Mouse (Mus musculus) liver, postnatal 0 days (tissue): ENCODE measurements around the gene Dnaic2. TPM values are rescaled to one million over a fixed set of nuclear protein-coding genes. Genes with fewer than 3 reads are reported as not detected.

Source experiments
- ATAC-seq: fragments of 200-750 bp; cut with Nextera tagmentation; 2 replicates; pipeline ENCODE4 v1.8.0; 2017; ENCODE audit warnings: mild to moderate bottlenecking, moderate library complexity
- DNase-seq: peaks from one replicate; pipeline ENCODE4 v3.0.0-alpha.2; 2016
- H3K27ac ChIP-seq: fragments of 300-500 bp; sonication (generic); 2 replicates; pipeline ENCODE4 v1.5.1; 2014; ENCODE audit warnings: antibody characterized with exemption, moderate library complexity, mild to moderate bottlenecking, low read depth
- H3K27me3 ChIP-seq: fragments of 300-500 bp; sonication (generic); 2 replicates; pipeline ENCODE4 v1.6.1; 2014; ENCODE audit warnings: low read length, control low read depth, mixed read lengths; ENCODE audit not compliant: insufficient read depth
- H3K36me3 ChIP-seq: fragments of 300-500 bp; sonication (generic); replicated peaks from 2 replicates; pipeline ENCODE4 v1.6.1; 2014; ENCODE audit warnings: mild to moderate bottlenecking, control low read depth, low read length, moderate library complexity, mixed read lengths; ENCODE audit not compliant: insufficient read depth
- H3K4me1 ChIP-seq: fragments of 300-500 bp; sonication (generic); 2 replicates; pipeline ENCODE4 v1.6.1; 2014; ENCODE audit warnings: antibody characterized with exemption, mild to moderate bottlenecking, control low read depth; ENCODE audit not compliant: insufficient read depth
- H3K4me2 ChIP-seq: fragments of 300-500 bp; sonication (generic); 2 replicates; pipeline ENCODE4 v1.6.1; 2014; ENCODE audit warnings: low read depth, mild to moderate bottlenecking, low read length, moderate library complexity, mixed read lengths
- H3K4me3 ChIP-seq: fragments of 300-500 bp; sonication (generic); 2 replicates; pipeline ENCODE4 v1.5.1; 2014; ENCODE audit warnings: low read depth, low read length
- H3K9ac ChIP-seq: fragments of 300-500 bp; sonication (generic); replicated peaks from 2 replicates; pipeline ENCODE4 v1.6.1; 2014; ENCODE audit warnings: mild to moderate bottlenecking, moderate library complexity
- H3K9me3 ChIP-seq: fragments of 300-500 bp; sonication (generic); 2 replicates; pipeline ENCODE4 v1.6.1; 2016; ENCODE audit warnings: mild to moderate bottlenecking, control low read depth, low read length, mixed read lengths
- CTCF ChIP-seq: sonication (generic); IDR thresholded peaks from 2 replicates; pipeline ENCODE4 v1.5.1; 2016; ENCODE audit warnings: antibody characterized with exemption, low read depth
- EP300 ChIP-seq: IDR thresholded peaks from 2 replicates; pipeline ENCODE4 v1.6.1; 2016; ENCODE audit warnings: antibody characterized with exemption, low read depth, mild to moderate bottlenecking
- WGBS: fragments of 180-500 bp; shearing (Covaris S2); extraction: QIAGEN DNeasy Blood & Tissue Kit; methylation state at CpG from one replicate; pipeline ENCODE4 v1.1.7; 2014; ENCODE audit not compliant: insufficient replicate concordance; 5-methylcytosine and 5-hydroxymethylcytosine counted together
- polyA plus RNA-seq: library from polyadenylated mRNA; unstranded; fragments of >200 nt; fragmentation: Nextera tagmentation; extraction: Ambion mirVana; gene quantifications from 2 replicates; pipeline ENCODE4 v1.2.1, GENCODE M21; 2015

Gene Dnaic2
- 0.13 TPM in 1 of 2 replicates, not detected in the other for polyA plus RNA-seq

DNA sequence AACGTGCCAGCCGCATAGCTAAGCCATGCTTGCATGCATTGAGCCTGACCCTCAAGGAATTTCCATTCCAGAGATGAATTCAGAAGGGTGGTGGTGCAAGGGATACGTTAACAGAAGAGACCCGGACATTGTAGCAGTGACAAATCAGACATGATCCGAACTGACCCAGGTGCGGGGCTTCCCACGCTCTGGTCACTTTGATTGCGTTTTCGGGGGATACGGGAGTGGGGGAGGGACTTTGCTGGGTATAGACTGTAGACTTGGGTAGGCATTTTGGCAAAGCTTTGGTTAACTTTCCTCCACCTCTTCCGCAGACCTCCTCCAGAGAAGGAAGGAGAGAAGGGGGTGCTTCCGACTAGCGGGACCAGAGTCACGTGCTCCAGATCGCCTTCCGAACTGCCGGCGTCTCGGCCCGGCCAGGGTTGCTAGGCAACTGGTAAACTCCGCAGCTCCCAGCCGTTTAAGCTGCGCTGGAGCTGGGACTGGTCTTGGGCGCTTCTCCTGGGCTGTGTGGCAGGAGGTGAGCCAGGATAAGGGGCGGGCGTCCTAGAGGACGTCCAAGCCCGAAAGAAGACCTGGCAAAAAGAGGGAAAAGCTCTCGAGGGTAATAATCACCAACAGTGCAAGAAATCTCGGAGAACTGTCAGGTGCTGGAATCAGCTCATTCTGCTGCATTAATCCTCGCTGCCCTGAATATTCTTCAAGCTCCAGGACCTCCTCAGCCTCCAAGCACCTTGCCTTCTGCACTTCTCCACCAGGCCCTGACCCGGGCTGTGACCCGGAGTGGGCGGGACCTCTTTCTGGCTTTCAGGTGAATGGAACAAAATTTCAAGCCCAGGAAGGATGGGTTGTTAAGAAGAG, at the start of gene Dnaic2:
Gene Dnaic2 (plus strand): TSS at position 444 of the 861 bp plus-strand sequence.
- no peak for ATAC-seq
- Histone ChIP-seq H3K27ac (no peak within 1 kb of the TSS), H3K9ac (no peak within 1 kb of the TSS), H3K36me3 (no peaks in the 10 kb centered on the region), H3K4me1 (peaks cover 17% of the 10 kb centered on the region), H3K27me3 (no peaks in the 10 kb centered on the region), H3K4me2 (peak within 1 kb of the TSS; percentile 64), H3K9me3 (no peaks in the 10 kb centered on the region), H3K4me3 (peak within 1 kb of the TSS; percentile 29)
- TF ChIP-seq CTCF (no peak), EP300 (no peak)
- DNase-seq: peak; percentile 55
- WGBS: 13% methylated on average over 34 of the region's 34 CpGs

DNA sequence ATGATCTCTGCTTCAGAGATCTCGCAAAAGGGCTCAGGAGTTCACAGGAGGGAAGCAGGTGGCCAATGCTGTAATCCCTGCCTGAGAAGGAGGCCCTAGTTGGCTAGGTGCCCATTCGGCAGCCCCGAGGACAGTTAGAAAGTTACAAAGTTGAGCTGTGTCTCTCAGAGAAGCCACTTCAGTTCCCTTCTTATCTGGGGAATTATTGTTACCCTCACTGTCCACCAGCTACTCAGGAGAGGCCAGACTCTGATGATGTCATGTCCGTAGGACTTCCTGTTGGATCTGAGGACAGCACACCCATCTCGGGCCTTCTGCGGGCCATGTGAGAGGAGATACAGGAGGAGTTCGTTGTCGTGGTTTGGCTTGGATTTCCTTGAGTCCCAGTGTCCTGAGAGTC, 47.6 kb upstream of the Dnaic2 start:
- no peaks in the 10 kb centered on the region for H3K27me3 ChIP-seq
- no peak overlapping the region for H3K4me2 ChIP-seq
- no peak overlapping the region for H3K4me3 ChIP-seq
- no peaks in the 10 kb centered on the region for H3K9me3 ChIP-seq
- H3K9ac ChIP-seq: no peak overlapping the region
- ATAC-seq: no peak
- no peak for DNase-seq
- peak overlapping the region; percentile 41; the same call in 1 of the 2 replicates for H3K27ac ChIP-seq
- peaks cover 49% of the 10 kb centered on the region for H3K4me1 ChIP-seq
- TF ChIP-seq CTCF (no peak), EP300 (no peak)
- H3K36me3 ChIP-seq: no peaks in the 10 kb centered on the region
- WGBS: 33% methylated on average over 8 of the region's 8 CpGs

DNA sequence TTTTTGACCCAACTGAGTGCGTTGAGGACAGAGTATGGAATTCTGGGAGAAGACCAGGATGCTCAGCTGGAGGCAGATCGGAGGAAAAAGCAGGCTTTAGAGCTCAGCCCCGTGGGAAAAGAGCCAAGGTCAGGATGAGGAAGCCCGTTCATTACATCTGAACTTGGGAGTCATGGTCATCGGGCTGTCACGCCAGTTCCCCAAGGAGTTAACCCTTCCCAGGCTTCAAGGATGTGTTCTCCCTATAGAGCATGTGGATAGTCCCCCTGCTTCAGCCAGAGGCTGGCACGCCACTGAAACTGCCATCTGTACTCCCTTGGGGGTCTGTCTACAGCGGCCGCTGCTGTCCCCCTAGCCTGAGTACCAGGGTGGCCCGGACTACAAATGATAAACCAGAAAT, 46.9 kb upstream of the Dnaic2 start:
- H3K4me1 ChIP-seq: peaks cover 52% of the 10 kb centered on the region
- DNase-seq: no peak

DNA sequence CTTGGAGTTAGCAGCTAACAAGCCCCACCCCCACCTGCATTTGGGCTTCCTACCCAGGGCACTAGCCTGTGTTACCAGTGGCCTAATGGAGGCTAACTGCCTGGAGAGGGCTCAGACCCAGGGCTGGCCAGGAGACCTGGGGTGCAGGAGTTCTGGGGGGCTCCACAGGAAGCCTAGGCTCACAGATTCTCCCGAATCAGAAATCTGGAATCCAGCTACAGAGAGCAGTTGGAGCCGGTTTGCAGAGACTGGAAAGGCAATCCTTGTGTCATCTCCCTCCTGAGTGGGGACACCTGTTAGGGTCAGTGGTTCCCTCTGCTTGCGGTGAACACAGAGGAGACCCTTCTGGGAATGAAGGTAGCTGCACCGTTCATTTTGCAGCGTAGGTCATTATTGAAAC, 46.2 kb upstream of the Dnaic2 start:
- no peak for ATAC-seq

More for the DNA sequence above, 46.9 kb upstream of the Dnaic2 start:
- 61% methylated on average over 10 of the region's 10 CpGs for WGBS
- no peaks in the 10 kb centered on the region for H3K9me3 ChIP-seq
- no peak overlapping the region for H3K4me2 ChIP-seq
- H3K9ac ChIP-seq: no peak overlapping the region
- ATAC-seq: no peak
- H3K4me3 ChIP-seq: no peak overlapping the region
- no peak for TF ChIP-seq CTCF
- TF ChIP-seq EP300: no peak
- H3K27ac ChIP-seq: peak overlapping the region; percentile 41; the same call in 1 of the 2 replicates
- no peaks in the 10 kb centered on the region for H3K27me3 ChIP-seq
- no peaks in the 10 kb centered on the region for H3K36me3 ChIP-seq

DNA sequence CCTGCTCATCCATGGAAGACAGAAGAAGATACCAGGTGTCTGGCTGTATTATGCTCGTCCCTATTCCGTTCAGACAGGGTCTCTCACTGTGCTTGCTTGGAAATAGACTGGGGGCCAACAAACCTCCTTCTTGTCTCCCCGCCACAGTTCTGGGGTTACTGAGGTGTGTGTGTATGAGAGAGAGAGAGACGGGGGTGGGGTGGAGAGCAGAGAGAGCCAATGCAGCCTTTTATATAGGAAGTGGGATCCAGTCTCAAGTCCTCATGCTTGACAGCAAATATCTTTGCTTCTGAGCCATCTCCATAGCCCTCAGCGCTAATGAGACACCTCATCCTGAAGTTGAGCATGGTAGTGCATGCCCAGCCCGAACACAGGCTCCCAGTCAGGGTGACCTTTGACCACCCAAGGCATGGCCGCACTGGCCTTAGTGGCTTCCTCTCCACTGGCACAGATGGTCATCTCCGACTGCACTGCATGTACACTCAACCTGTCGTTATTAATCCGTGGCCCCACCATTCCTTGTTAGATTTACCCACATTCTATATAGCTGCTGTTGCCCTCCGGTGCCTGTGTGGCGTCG, 44.8 kb upstream of the Dnaic2 start:
- TF ChIP-seq EP300: no peak
- Histone ChIP-seq H3K36me3 (no peaks in the 10 kb centered on the region), H3K27me3 (no peaks in the 10 kb centered on the region), H3K4me3 (no peak overlapping the region), H3K4me1 (peaks cover 45% of the 10 kb centered on the region), H3K27ac (no peak overlapping the region), H3K9me3 (no peaks in the 10 kb centered on the region), H3K4me2 (no peak overlapping the region), H3K9ac (no peak overlapping the region)
- 81% methylated on average over 13 of the region's 13 CpGs for WGBS
- DNase-seq: no peak
- no peak for ATAC-seq

More for the DNA sequence above, 46.2 kb upstream of the Dnaic2 start:
- Histone ChIP-seq H3K27me3 (no peaks in the 10 kb centered on the region), H3K4me1 (peaks cover 54% of the 10 kb centered on the region), H3K36me3 (no peaks in the 10 kb centered on the region), H3K27ac (peak overlapping the region; percentile 18; the same call in 1 of the 2 replicates), H3K4me2 (no peak overlapping the region), H3K9ac (no peak overlapping the region), H3K9me3 (no peaks in the 10 kb centered on the region), H3K4me3 (no peak overlapping the region)
- DNase-seq: no peak
- TF ChIP-seq EP300: no peak
- WGBS: 66% methylated on average over 5 of the region's 5 CpGs

DNA sequence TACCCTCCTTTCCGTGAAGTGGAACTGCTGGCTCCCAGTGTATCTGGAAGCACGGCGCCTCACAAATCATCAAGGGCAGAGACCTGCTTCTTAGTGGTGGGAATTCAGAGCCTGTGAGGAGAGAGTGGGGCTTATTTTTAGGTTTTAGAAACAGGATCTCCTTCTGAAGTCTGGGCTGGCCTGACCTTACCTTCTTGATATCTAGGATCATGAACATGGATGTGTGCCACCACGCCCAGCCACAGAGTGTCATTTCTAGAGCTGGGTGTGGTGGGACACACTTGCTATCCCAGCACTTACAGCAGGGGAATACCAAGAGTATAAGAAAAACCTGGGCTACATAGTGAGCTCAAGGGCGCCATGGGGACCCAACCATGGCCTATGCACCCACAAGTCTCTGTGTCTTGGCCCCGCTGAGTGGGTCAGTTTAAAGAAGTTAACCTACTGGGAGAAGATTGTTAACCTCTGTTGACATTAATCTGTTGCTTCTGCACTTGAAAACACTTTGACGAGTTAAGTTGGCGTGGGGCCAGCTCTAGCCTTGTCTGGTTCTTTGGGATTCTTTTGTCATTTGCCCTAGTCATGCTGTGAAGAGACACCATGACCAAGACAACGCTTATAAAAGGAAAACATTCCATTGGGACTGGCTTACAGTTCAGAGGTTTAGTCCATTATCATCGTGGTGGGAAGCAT, 44.0 kb upstream of the Dnaic2 start:
- DNase-seq (no peak), ATAC-seq (no peak)
- H3K4me3 ChIP-seq: no peak overlapping the region
- H3K36me3 ChIP-seq: no peaks in the 10 kb centered on the region
- H3K4me2 ChIP-seq: no peak overlapping the region
- no peak overlapping the region for H3K27ac ChIP-seq
- no peaks in the 10 kb centered on the region for H3K27me3 ChIP-seq
- WGBS: 76% methylated on average over 10 of the region's 10 CpGs
- TF ChIP-seq EP300: no peak
- no peak for TF ChIP-seq CTCF
- H3K4me1 ChIP-seq: peaks cover 45% of the 10 kb centered on the region
- H3K9ac ChIP-seq: no peak overlapping the region
- H3K9me3 ChIP-seq: no peaks in the 10 kb centered on the region
